Mouse (Mus musculus) heart, embryonic 11.5 days (tissue): ENCODE results near the gene Glis3. TPM values are rescaled to one million over a fixed set of nuclear protein-coding genes. Genes with fewer than 3 reads are reported as not detected.

Experiments used
- polyA plus RNA-seq: library from polyadenylated mRNA; unstranded; fragments of >200 nt; fragmentation: Nextera tagmentation; extraction: Ambion mirVana; gene quantifications from 2 replicates; pipeline ENCODE4 v1.2.1, GENCODE M21; 2014

The Glis3 gene
- polyA plus RNA-seq, 1 experiment from 2014 or later, result 1.3 TPM

Other genes starting within 250 kb of the Glis3 start
- gene Slc1a1, start 155.0 kb upstream of the Glis3 start, polyA plus RNA-seq, result 0.93 and 1.5 TPM in 2 replicates